ENCODE assay signal across 11 mouse cellular contexts in the genomic region with DNA sequence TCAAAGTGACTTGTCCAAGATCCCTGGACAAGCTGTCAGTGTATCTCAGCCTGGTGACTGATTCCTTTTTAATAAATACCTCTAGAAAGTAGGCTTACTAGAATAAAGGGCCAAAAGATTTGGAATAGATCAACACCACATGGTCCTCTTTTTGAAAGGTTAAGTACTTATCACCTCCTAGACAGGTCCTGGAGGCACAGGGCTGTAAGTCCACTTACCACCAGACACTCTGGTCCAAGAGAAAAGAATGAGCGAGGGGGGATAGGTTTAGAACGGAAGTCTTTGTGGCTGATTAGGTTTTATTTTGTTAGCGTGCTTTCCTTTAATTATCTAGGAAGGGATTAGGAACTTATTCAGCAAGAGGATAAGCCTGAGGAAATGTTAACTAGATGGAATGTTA. TPM values are rescaled to one million over a fixed set of nuclear protein-coding genes. Genes with fewer than 3 reads are reported as not detected.
A peak's percentile ranks its signal among the peaks of the same experiment; 100 is the strongest.
DNase-seq lines count a peak whose midpoint lies in the region; ATAC-seq and TF ChIP-seq lines count a peak whose summit lies in the region.
"Had no signal": no experiment of that assay in that cellular context is flagged by ENCODE, and none has a peak within 500 bp of the region (broad histone marks: within the 10 kb centered on the region; RNA-seq: fewer than 3 reads in every experiment).

No protein-coding gene starts in this region.

- no peak for DNase-seq in kidney, adult 2 months
- no peak for DNase-seq in kidney, postnatal 14 days
- DNase-seq in midbrain, postnatal 0 days (ENCODE audit: low spot score), result no peak
- DNase-seq in cerebellum, adult 9-11 months, result no peak
- DNase-seq in adrenal gland, adult 18-20 months (ENCODE audit: low spot score in 2 of 2), result no peak
- DNase-seq: gastrocnemius, postnatal 36 days; right cerebral cortex, postnatal 14 days had no signal

- ATAC-seq in forebrain, embryonic 12.5 days (ENCODE audit: low FRiP score), result no peak
- no peak for ATAC-seq in intestine, embryonic 15.5 days
- ATAC-seq in midbrain, postnatal 0 days (ENCODE audit: low FRiP score), result no peak
- no peak for ATAC-seq in activated CD4-positive, CD25-positive, alpha-beta regulatory T cell, adult 4 months

- WGBS in kidney, adult 2 months, result 52% methylated on average over 3 of the region's 3 CpGs
- WGBS in forebrain, embryonic 12.5 days, result 20% methylated on average over 3 of the region's 3 CpGs
- WGBS in intestine, embryonic 15.5 days, result 85% methylated on average over 3 of the region's 3 CpGs
- WGBS in midbrain, postnatal 0 days, result 43% methylated on average over 3 of the region's 3 CpGs

- no peaks in the 10 kb centered on the region for H3K9me3 ChIP-seq in forebrain, embryonic 12.5 days
- H3K9me3 ChIP-seq in intestine, embryonic 15.5 days, result no peaks in the 10 kb centered on the region
- no peaks in the 10 kb centered on the region for H3K9me3 ChIP-seq in midbrain, postnatal 0 days (ENCODE audit: low read length)

- H3K36me3 ChIP-seq in kidney, adult 2 months (ENCODE audit: control insufficient read depth, insufficient read depth, low read length), result no peaks in the 10 kb centered on the region; the same call in 1 of the 2 replicates
- H3K36me3 ChIP-seq in forebrain, embryonic 12.5 days (replicated peaks), result peaks cover 13% of the 10 kb centered on the region; the same call in 1 of the 2 replicates
- H3K36me3 ChIP-seq in intestine, embryonic 15.5 days, result no peaks in the 10 kb centered on the region
- H3K36me3 ChIP-seq in midbrain, postnatal 0 days (ENCODE audit: insufficient read depth, low read length), result peaks cover 4% of the 10 kb centered on the region

- H3K4me1 ChIP-seq in kidney, adult 2 months (ENCODE audit: control insufficient read depth, insufficient read depth, low read length), result peaks cover 28% of the 10 kb centered on the region; the same call in 1 of the 2 replicates
- peaks cover 28% of the 10 kb centered on the region for H3K4me1 ChIP-seq in forebrain, embryonic 12.5 days
- H3K4me1 ChIP-seq in intestine, embryonic 15.5 days (replicated peaks), result peaks cover 5% of the 10 kb centered on the region
- peaks cover 22% of the 10 kb centered on the region; the same call in 1 of the 2 replicates for H3K4me1 ChIP-seq in midbrain, postnatal 0 days (ENCODE audit: insufficient read depth, low read length)

- no peak for TF ChIP-seq CTCF in kidney, adult 2 months (conservative IDR thresholded peaks at IDR 0.05; ENCODE audit: insufficient read depth, insufficient read length, low read depth, low read length)
- TF ChIP-seq CTCF in midbrain, postnatal 0 days (IDR thresholded peaks at IDR 0.05), result no peak

- TF ChIP-seq POLR2A in kidney, adult 2 months (IDR thresholded peaks at IDR 0.05; ENCODE audit: low read depth, low read length), result no peak

- no peaks in the 10 kb centered on the region for H3K27me3 ChIP-seq in kidney, adult 2 months (replicated peaks; ENCODE audit: control insufficient read depth, insufficient read depth, low read length)
- H3K27me3 ChIP-seq in forebrain, embryonic 12.5 days, result no peaks in the 10 kb centered on the region
- no peaks in the 10 kb centered on the region for H3K27me3 ChIP-seq in intestine, embryonic 15.5 days (replicated peaks)
- H3K27me3 ChIP-seq in midbrain, postnatal 0 days (ENCODE audit: insufficient read depth, low read length), result no peaks in the 10 kb centered on the region

- H3K27ac ChIP-seq in kidney, adult 2 months (ENCODE audit: insufficient read depth, low read depth, low read length), result peak overlapping the region; percentile 87
- no peak overlapping the region for H3K27ac ChIP-seq in forebrain, embryonic 12.5 days
- no peak overlapping the region for H3K27ac ChIP-seq in intestine, embryonic 15.5 days
- H3K27ac ChIP-seq in midbrain, postnatal 0 days (ENCODE audit: low read depth, low read length), result no peak overlapping the region
- H3K27ac ChIP-seq: liver, embryonic 14.5 days had no signal

- H3K9ac ChIP-seq in forebrain, embryonic 12.5 days, result no peak overlapping the region
- no peak overlapping the region for H3K9ac ChIP-seq in intestine, embryonic 15.5 days
- no peak overlapping the region; the same call in 1 of the 2 replicates for H3K9ac ChIP-seq in midbrain, postnatal 0 days (replicated peaks; ENCODE audit: low read length, poor library complexity, severe bottlenecking)
- H3K9ac ChIP-seq: liver, embryonic 14.5 days had no signal

- no peak overlapping the region for H3K4me3 ChIP-seq in kidney, adult 2 months (ENCODE audit: insufficient read depth, low read depth, low read length)
- peak overlapping the region; percentile 85; the same call in 1 of the 2 replicates for H3K4me3 ChIP-seq in forebrain, embryonic 12.5 days (replicated peaks)
- H3K4me3 ChIP-seq in intestine, embryonic 15.5 days (replicated peaks), result peak overlapping the region; percentile 79; the same call in 1 of the 2 replicates
- peak overlapping the region; percentile 93; the same call in 1 of the 2 replicates for H3K4me3 ChIP-seq in midbrain, postnatal 0 days (ENCODE audit: low read depth, low read length)

- H3K4me2 ChIP-seq in forebrain, embryonic 12.5 days, result peak overlapping the region; percentile 66
- peak overlapping the region; percentile 74 for H3K4me2 ChIP-seq in intestine, embryonic 15.5 days (replicated peaks)
- peak overlapping the region; percentile 81 for H3K4me2 ChIP-seq in midbrain, postnatal 0 days (ENCODE audit: low read depth, low read length, poor library complexity, severe bottlenecking)

RNA-seq across cellular contexts. Expression of gene Bend5, which starts 1.7 kb away (rescaled TPM):
- 24.3 and 34.2 TPM in 2 replicates for polyA plus RNA-seq in kidney, adult 2 months (2012; rRNA removed)
- polyA plus RNA-seq in forebrain, embryonic 12.5 days (2016; fragmentation: Nextera tagmentation; extraction: Ambion mirVana), result 44.4 and 46.5 TPM in 2 replicates
- polyA plus RNA-seq in intestine, embryonic 15.5 days (2015; fragmentation: Nextera tagmentation; extraction: Ambion mirVana), result 33.9 and 36.6 TPM in 2 replicates
- total RNA-seq in midbrain, postnatal 0 days (2014; rRNA removed), result 46.5 and 50.8 TPM in 2 replicates
- 61.4 and 65.1 TPM in 2 replicates for polyA plus RNA-seq in midbrain, postnatal 0 days (2015; fragmentation: Nextera tagmentation; extraction: Ambion mirVana)
- under 1 TPM; 0.60 to 0.84 TPM for polyA plus RNA-seq in activated CD4-positive, CD25-positive, alpha-beta regulatory T cell, adult 4 months (2017; shearing (Covaris generic))
- total RNA-seq in adrenal gland, adult 18-20 months (2021), result 1 to 10 TPM; 5.6 to 9.3 TPM

Comparison
In these comparisons a context has a peak if more than half of its experiments do, and no peak if none do; other contexts are left out.
1. RNA of gene Bend5, which starts 1.7 kb away (polyA plus RNA-seq): 61.4 to 65.1 TPM in midbrain, postnatal 0 days, 44.4 to 46.5 TPM in forebrain, embryonic 12.5 days, 33.9 to 36.6 TPM in intestine, embryonic 15.5 days and 24.3 to 34.2 TPM in kidney, adult 2 months; 0.60 to 0.84 TPM in activated CD4-positive, CD25-positive, alpha-beta regulatory T cell, adult 4 months; every median in the first group is over 10 times any median in the second.
2. Peak in every context shown above with its lines, with median percentiles within 50 percentile points of each other: H3K4me2 ChIP-seq.